Mouse (Mus musculus) E14TG2a.4 (cell line): ENCODE measurements around the gene Lgmn.

Source experiments
- CTCF ChIP-seq: conservative IDR thresholded peaks from 2 replicates; pipeline ENCODE4 v1.5.1; 2014; ENCODE audit warnings: low read length
- NANOG ChIP-seq: IDR thresholded peaks from 2 replicates; pipeline ENCODE4 v1.6.1; 2014; ENCODE audit warnings: borderline replicate concordance, low read length, mixed read lengths
- POU5F1 ChIP-seq: IDR thresholded peaks from 2 replicates; pipeline ENCODE4 v1.6.1; 2014; ENCODE audit warnings: low read length, borderline replicate concordance

DNA sequence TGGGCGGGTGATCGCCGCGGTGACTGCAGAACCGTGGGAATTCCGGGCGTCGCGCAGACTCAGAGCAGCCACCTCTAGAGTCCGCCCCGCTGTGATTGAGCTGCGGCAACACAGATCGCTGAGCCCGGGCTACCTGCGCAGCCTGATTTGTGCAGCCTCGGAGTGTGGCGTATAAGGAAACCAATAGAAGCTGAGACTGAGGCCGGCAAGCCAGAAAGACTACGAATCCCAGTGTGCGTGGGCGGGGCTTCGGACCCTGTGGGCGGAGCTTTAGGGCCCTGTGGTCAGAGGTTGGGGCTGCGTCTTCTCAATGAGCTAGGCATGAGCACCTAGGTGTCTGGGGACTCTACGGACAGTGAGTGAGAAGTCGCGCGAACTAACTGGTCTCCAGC lies at the start of gene Lgmn:
- TF ChIP-seq POU5F1: no peak
- no peak for TF ChIP-seq CTCF
- no peak for TF ChIP-seq NANOG
